Mouse (Mus musculus) hindbrain, embryonic 12.5 days (tissue): Measurements from ENCODE around the gene Ciita. TPM values are rescaled to one million over a fixed set of nuclear protein-coding genes. Genes with fewer than 3 reads are reported as not detected.

Source experiments
- ATAC-seq: fragments of 200-750 bp; cut with Nextera tagmentation; 2 replicates; pipeline ENCODE4 v1.8.0; 2017; ENCODE audit warnings: moderate TSS enrichment; ENCODE audit not compliant: low FRiP score
- H3K27ac ChIP-seq: fragments of 300-500 bp; sonication (generic); 2 replicates; pipeline ENCODE4 v1.5.1; 2016; ENCODE audit warnings: mild to moderate bottlenecking
- H3K27me3 ChIP-seq: fragments of 300-500 bp; sonication (generic); 2 replicates; pipeline ENCODE4 v1.6.1; 2016; ENCODE audit warnings: mild to moderate bottlenecking
- H3K36me3 ChIP-seq: fragments of 300-500 bp; sonication (generic); 2 replicates; pipeline ENCODE4 v1.6.1; 2016; ENCODE audit warnings: mild to moderate bottlenecking
- H3K4me1 ChIP-seq: fragments of 300-500 bp; sonication (generic); 2 replicates; pipeline ENCODE4 v1.6.1; 2016
- H3K4me2 ChIP-seq: fragments of 300-500 bp; sonication (generic); replicated peaks from 2 replicates; pipeline ENCODE4 v1.6.1; 2016; ENCODE audit warnings: mild to moderate bottlenecking
- H3K4me3 ChIP-seq: fragments of 300-500 bp; sonication (generic); 2 replicates; pipeline ENCODE4 v1.5.1; 2016; ENCODE audit warnings: mild to moderate bottlenecking
- H3K9ac ChIP-seq: fragments of 300-500 bp; sonication (generic); 2 replicates; pipeline ENCODE4 v1.6.1; 2016; ENCODE audit warnings: mild to moderate bottlenecking, moderate library complexity
- H3K9me3 ChIP-seq: fragments of 300-500 bp; sonication (generic); replicated peaks from 2 replicates; pipeline ENCODE4 v1.6.1; 2016; ENCODE audit warnings: mild to moderate bottlenecking
- WGBS: fragments of 180-500 bp; shearing (Covaris S2); methylation state at CpG from one replicate; pipeline ENCODE4 v1.1.7; 2016; 5-methylcytosine and 5-hydroxymethylcytosine counted together
- polyA plus RNA-seq: library from polyadenylated mRNA; unstranded; fragments of >200 nt; fragmentation: Nextera tagmentation; extraction: Ambion mirVana; gene quantifications from 2 replicates; pipeline ENCODE4 v1.2.1, GENCODE M21; 2016

Gene Ciita
- polyA plus RNA-seq, 1 experiment from 2014 or later: 0.37 TPM

- H3K36me3 ChIP-seq: peaks cover 74% of the 10 kb centered on the region
- WGBS: 91% methylated on average over 4 of the region's 4 CpGs
- H3K4me3 ChIP-seq: no peak overlapping the region
- H3K27ac ChIP-seq: no peak overlapping the region
- no peak overlapping the region for H3K4me2 ChIP-seq
- H3K9ac ChIP-seq: no peak overlapping the region
- ATAC-seq: no peak
- no peaks in the 10 kb centered on the region for H3K4me1 ChIP-seq
- H3K27me3 ChIP-seq: no peaks in the 10 kb centered on the region
- no peaks in the 10 kb centered on the region for H3K9me3 ChIP-seq
Measured at GRCm38 (mm10) chr16:10575915-10576314, 96.1 kb downstream of the Ciita start.

- Histone ChIP-seq H3K27me3 (no peaks in the 10 kb centered on the region), H3K4me2 (no peak overlapping the region), H3K4me1 (no peaks in the 10 kb centered on the region), H3K4me3 (no peak overlapping the region), H3K9ac (no peak overlapping the region), H3K36me3 (peaks cover 80% of the 10 kb centered on the region), H3K9me3 (no peaks in the 10 kb centered on the region), H3K27ac (no peak overlapping the region)
- ATAC-seq: no peak
- WGBS: 71% methylated on average over 5 of the region's 5 CpGs
Measured at GRCm38 (mm10) chr16:10577548-10577947, 97.7 kb downstream of the Ciita start.

Other genes with a start within 250 kb of the Ciita start
- gene Emp2, start 166.1 kb upstream of the Ciita start, polyA plus RNA-seq: 5.2 and 5.6 TPM in 2 replicates
- gene Tekt5, start 84.6 kb upstream of the Ciita start, polyA plus RNA-seq: 0.75 and 0.91 TPM in 2 replicates
- gene Nubp1, start 68.1 kb upstream of the Ciita start, polyA plus RNA-seq: 50.7 and 57.6 TPM in 2 replicates
- gene Tvp23a, start 32.7 kb upstream of the Ciita start, polyA plus RNA-seq: 34.1 TPM in 2 replicates
- gene Dexi, start 63.0 kb downstream of the Ciita start, polyA plus RNA-seq: 22.2 and 27.6 TPM in 2 replicates
- gene Clec16a, start 65.3 kb downstream of the Ciita start, polyA plus RNA-seq: 51.4 and 55.5 TPM in 2 replicates